Mouse (Mus musculus): Measurements from ENCODE around the gene Adarb2. TPM values are rescaled to one million over a fixed set of nuclear protein-coding genes. Genes with fewer than 3 reads are reported as not detected.
A peak's percentile ranks its signal among the peaks of the same experiment; 100 is the strongest.

Gene Adarb2
- polyA plus RNA-seq, 1 experiment from 2014 or later: 0.35 TPM

GRCm38 (mm10) chr13:8467591-8468366 is 265.1 kb downstream of the Adarb2 start:
- no peak overlapping the region for H3K27ac ChIP-seq
- H3K4me1 ChIP-seq (replicated peaks): no peaks in the 10 kb centered on the region
- no peak overlapping the region for H3K4me3 ChIP-seq (replicated peaks)
- H3K27me3 ChIP-seq (replicated peaks): no peaks in the 10 kb centered on the region
- WGBS: 81% methylated on average over 12 of the region's 12 CpGs
- no peaks in the 10 kb centered on the region for H3K36me3 ChIP-seq
- no peaks in the 10 kb centered on the region for H3K9me3 ChIP-seq
- no peak overlapping the region for H3K9ac ChIP-seq
- no peak for ATAC-seq
- no peak overlapping the region for H3K4me2 ChIP-seq (replicated peaks)

- Histone ChIP-seq H3K27ac (no peak overlapping the region), H3K4me3 (replicated peaks) (no peak overlapping the region), H3K9me3 (no peaks in the 10 kb centered on the region), H3K4me2 (replicated peaks) (no peak overlapping the region), H3K36me3 (no peaks in the 10 kb centered on the region), H3K9ac (no peak overlapping the region), H3K4me1 (replicated peaks) (no peaks in the 10 kb centered on the region), H3K27me3 (replicated peaks) (no peaks in the 10 kb centered on the region)
- ATAC-seq: no peak
- 54% methylated on average over 3 of the region's 3 CpGs for WGBS
These were observed 273.6 kb downstream of the Adarb2 start for GRCm38 (mm10) chr13:8476237-8476636.

GRCm38 (mm10) chr13:8478731-8479130 is 276.1 kb downstream of the Adarb2 start:
- 97% methylated on average over 1 of the region's 1 CpGs for WGBS
- Histone ChIP-seq H3K36me3 (no peaks in the 10 kb centered on the region), H3K4me3 (replicated peaks) (no peak overlapping the region), H3K9ac (no peak overlapping the region), H3K27ac (no peak overlapping the region), H3K4me2 (replicated peaks) (no peak overlapping the region), H3K27me3 (replicated peaks) (no peaks in the 10 kb centered on the region), H3K9me3 (no peaks in the 10 kb centered on the region), H3K4me1 (replicated peaks) (no peaks in the 10 kb centered on the region)
- ATAC-seq: no peak

GRCm38 (mm10) chr13:8479970-8480369 is 277.3 kb downstream of the Adarb2 start:
- Histone ChIP-seq H3K4me2 (replicated peaks) (no peak overlapping the region), H3K9me3 (no peaks in the 10 kb centered on the region), H3K4me1 (replicated peaks) (no peaks in the 10 kb centered on the region), H3K27me3 (replicated peaks) (no peaks in the 10 kb centered on the region), H3K9ac (no peak overlapping the region), H3K27ac (no peak overlapping the region), H3K4me3 (replicated peaks) (no peak overlapping the region), H3K36me3 (no peaks in the 10 kb centered on the region)
- no peak for ATAC-seq

GRCm38 (mm10) chr13:8481347-8481746 is 278.7 kb downstream of the Adarb2 start:
- Histone ChIP-seq H3K4me1 (replicated peaks) (no peaks in the 10 kb centered on the region), H3K27ac (no peak overlapping the region), H3K4me2 (replicated peaks) (no peak overlapping the region), H3K27me3 (replicated peaks) (no peaks in the 10 kb centered on the region), H3K9ac (no peak overlapping the region), H3K4me3 (replicated peaks) (no peak overlapping the region), H3K9me3 (no peaks in the 10 kb centered on the region), H3K36me3 (no peaks in the 10 kb centered on the region)
- ATAC-seq: no peak
- WGBS: 65% methylated on average over 3 of the region's 3 CpGs

GRCm38 (mm10) chr13:8484592-8485272 is 282.1 kb downstream of the Adarb2 start:
- no peak overlapping the region for H3K9ac ChIP-seq
- no peaks in the 10 kb centered on the region for H3K4me1 ChIP-seq (replicated peaks)
- WGBS: 43% methylated on average over 4 of the region's 4 CpGs
- no peaks in the 10 kb centered on the region for H3K9me3 ChIP-seq
- H3K4me2 ChIP-seq (replicated peaks): no peak overlapping the region
- H3K36me3 ChIP-seq: no peaks in the 10 kb centered on the region
- ATAC-seq: no peak
- no peaks in the 10 kb centered on the region for H3K27me3 ChIP-seq (replicated peaks)
- H3K4me3 ChIP-seq (replicated peaks): no peak overlapping the region
- H3K27ac ChIP-seq: no peak overlapping the region

GRCm38 (mm10) chr13:8487756-8488434 is 285.2 kb downstream of the Adarb2 start:
- WGBS: 53% methylated on average over 5 of the region's 5 CpGs
- H3K27ac ChIP-seq: no peak overlapping the region
- no peaks in the 10 kb centered on the region for H3K27me3 ChIP-seq (replicated peaks)
- no peak overlapping the region for H3K9ac ChIP-seq
- no peak overlapping the region for H3K4me2 ChIP-seq (replicated peaks)
- no peak for ATAC-seq
- H3K9me3 ChIP-seq: no peaks in the 10 kb centered on the region
- H3K4me1 ChIP-seq (replicated peaks): no peaks in the 10 kb centered on the region
- H3K36me3 ChIP-seq: no peaks in the 10 kb centered on the region
- H3K4me3 ChIP-seq (replicated peaks): no peak overlapping the region

- no peak overlapping the region for H3K27ac ChIP-seq
- no peak overlapping the region for H3K4me2 ChIP-seq (replicated peaks)
- no peaks in the 10 kb centered on the region for H3K4me1 ChIP-seq (replicated peaks)
- H3K9me3 ChIP-seq: no peaks in the 10 kb centered on the region
- H3K36me3 ChIP-seq: no peaks in the 10 kb centered on the region
- no peak overlapping the region for H3K9ac ChIP-seq
- ATAC-seq: no peak
- no peak overlapping the region for H3K4me3 ChIP-seq (replicated peaks)
- no peaks in the 10 kb centered on the region for H3K27me3 ChIP-seq (replicated peaks)
- WGBS: 73% methylated on average over 5 of the region's 5 CpGs
These were observed 290.7 kb downstream of the Adarb2 start for GRCm38 (mm10) chr13:8493363-8493762.

- Histone ChIP-seq H3K4me2 (replicated peaks) (no peak overlapping the region), H3K4me1 (replicated peaks) (no peaks in the 10 kb centered on the region), H3K36me3 (no peaks in the 10 kb centered on the region), H3K4me3 (replicated peaks) (no peak overlapping the region), H3K27me3 (replicated peaks) (no peaks in the 10 kb centered on the region), H3K9me3 (no peaks in the 10 kb centered on the region), H3K9ac (no peak overlapping the region), H3K27ac (no peak overlapping the region)
- WGBS: 78% methylated on average over 5 of the region's 5 CpGs
- peak; percentile 68 for ATAC-seq
These were observed 296.9 kb downstream of the Adarb2 start for GRCm38 (mm10) chr13:8499551-8499950.

GRCm38 (mm10) chr13:8511069-8511817 is 308.6 kb downstream of the Adarb2 start:
- no peaks in the 10 kb centered on the region for H3K4me1 ChIP-seq (replicated peaks)
- 76% methylated on average over 7 of the region's 7 CpGs for WGBS
- H3K4me3 ChIP-seq (replicated peaks): no peak overlapping the region
- ATAC-seq: no peak
- H3K9me3 ChIP-seq: no peaks in the 10 kb centered on the region
- no peak overlapping the region for H3K9ac ChIP-seq
- no peak overlapping the region for H3K4me2 ChIP-seq (replicated peaks)
- no peaks in the 10 kb centered on the region for H3K36me3 ChIP-seq
- no peak overlapping the region for H3K27ac ChIP-seq
- H3K27me3 ChIP-seq (replicated peaks): no peaks in the 10 kb centered on the region

GRCm38 (mm10) chr13:8515979-8516715 is 313.5 kb downstream of the Adarb2 start:
- H3K36me3 ChIP-seq: no peaks in the 10 kb centered on the region
- no peak overlapping the region for H3K9ac ChIP-seq
- peak; percentile 93 for ATAC-seq
- H3K9me3 ChIP-seq: no peaks in the 10 kb centered on the region
- H3K27me3 ChIP-seq (replicated peaks): no peaks in the 10 kb centered on the region
- WGBS: 42% methylated on average over 4 of the region's 4 CpGs
- H3K4me2 ChIP-seq (replicated peaks): no peak overlapping the region
- no peaks in the 10 kb centered on the region for H3K4me1 ChIP-seq (replicated peaks)
- no peak overlapping the region for H3K27ac ChIP-seq
- H3K4me3 ChIP-seq (replicated peaks): no peak overlapping the region

All from intestine, embryonic 15.5 days (tissue).